Mouse (Mus musculus) heart, adult 18-20 months (tissue): ENCODE results near the gene Fgd6. TPM values are rescaled to one million over a fixed set of nuclear protein-coding genes. Genes with fewer than 3 reads are reported as not detected.

ENCODE experiments used
- DNase-seq, 2 experiments: peaks; one replicate each; pipeline ENCODE4 v3.0.0; 2021 to 2022; ENCODE audit warnings: mixed read lengths in 1 of 2
- total RNA-seq, 2 experiments: library from RNA; stranded (reverse); gene quantifications; 2 replicates each; pipeline ENCODE4 v1.2.3; 2021

The Fgd6 gene
- total RNA-seq, 2 experiments from 2014 or later: 5.1 to 5.6 TPM

DNA sequence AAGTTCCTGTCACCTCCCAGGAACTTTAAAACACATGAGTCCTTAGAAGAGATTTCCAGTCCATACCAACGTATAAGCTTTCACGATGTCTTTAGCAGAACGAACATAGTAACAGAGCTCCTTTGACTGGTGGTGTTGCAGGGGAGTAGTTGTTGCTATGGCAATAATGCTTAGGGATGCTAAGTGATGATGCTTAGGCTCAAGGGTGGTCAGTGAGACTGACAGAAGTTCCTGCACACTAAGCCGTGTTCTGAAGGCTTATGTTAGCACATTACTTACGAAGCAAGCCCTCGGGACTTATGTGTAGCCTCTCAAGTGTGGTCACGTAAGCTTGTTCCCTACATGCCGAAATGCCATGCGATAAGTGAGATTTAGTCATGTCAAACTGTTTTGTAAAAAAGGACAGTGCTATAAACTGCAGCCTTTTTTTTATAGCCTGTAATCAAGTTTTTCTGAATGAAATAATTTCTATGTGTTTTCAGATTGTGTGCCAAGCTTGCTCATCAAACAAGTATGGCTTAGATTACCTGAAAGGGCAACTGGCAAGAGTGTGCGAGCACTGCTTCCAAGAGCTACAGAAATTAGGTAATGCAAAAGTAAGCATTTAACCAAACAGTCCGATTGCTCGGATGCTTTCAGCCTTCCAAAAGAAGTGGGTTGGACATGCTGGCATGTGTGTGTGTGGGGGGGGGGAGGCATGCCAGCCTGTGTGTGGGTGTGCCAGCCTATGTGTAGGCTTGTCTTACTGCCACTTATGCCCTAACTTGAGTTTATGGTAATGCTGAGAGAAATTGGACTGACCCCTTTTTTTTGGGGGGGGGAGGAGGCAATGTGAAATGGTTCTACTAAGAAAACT is 99.0 kb downstream of the Fgd6 start:
- no peak for DNase-seq

DNA sequence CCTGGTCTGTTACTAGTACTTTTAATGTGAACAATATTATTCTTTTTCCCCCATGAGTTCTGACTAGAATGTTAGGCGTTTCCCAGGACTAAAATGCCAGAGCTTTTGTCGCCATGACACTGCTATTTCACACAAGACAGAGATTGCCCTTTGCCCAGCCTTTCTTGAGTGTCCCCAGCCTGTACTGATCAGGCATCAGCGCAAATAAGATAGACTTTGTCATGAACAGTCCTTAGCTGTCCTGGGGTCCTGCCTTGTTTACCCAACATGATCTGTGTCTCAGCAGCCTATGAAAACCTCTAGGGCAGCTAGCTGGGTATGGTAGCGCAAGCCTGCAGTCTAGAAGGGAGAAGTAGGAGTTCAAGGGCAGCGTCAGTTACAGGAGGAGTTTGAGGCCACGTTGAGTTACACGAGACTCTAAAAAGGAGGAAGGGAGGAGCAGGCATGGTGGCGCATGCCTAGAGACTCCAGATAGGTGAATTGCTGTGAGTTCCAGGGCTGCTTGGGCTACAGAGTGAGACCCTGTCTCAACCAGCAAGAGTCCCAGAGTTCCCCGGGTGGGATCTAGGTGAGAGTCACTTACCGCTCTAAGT is 103.2 kb downstream of the Fgd6 start:
- DNase-seq: no peak

DNA sequence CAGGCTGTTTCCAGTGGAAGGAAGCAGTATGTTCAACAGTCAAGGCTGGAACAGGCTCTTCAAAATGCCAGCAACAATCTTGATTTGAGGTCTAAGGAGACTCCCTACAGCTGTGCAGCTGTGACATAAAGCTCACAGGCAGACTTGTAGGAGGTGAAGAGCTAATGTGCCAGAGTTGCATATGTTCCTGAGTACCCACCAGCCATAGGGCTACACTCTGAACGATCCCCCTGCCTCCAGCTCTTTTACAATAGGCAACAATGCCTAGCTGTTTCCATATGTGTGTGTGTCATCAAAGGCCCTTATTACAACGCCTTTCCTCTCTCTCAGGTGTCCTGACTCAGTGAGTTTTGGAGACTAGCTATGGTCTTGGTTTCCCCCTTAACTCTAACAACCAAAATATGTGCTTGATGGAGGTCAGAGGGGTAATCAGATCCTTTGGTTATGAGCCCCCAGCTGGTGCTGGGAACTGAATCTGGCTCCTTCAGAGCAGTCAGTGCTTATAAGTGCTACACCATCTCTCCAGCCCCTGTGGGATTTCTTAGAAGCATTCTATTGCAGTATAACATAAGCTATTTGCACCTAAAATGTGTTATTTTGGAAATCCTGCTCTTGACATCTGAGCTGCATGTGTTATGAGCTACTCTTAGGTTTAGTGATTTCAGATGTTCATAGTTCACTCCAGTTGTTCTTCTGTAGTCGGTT is 104.6 kb downstream of the Fgd6 start:
- DNase-seq: no peak

DNA sequence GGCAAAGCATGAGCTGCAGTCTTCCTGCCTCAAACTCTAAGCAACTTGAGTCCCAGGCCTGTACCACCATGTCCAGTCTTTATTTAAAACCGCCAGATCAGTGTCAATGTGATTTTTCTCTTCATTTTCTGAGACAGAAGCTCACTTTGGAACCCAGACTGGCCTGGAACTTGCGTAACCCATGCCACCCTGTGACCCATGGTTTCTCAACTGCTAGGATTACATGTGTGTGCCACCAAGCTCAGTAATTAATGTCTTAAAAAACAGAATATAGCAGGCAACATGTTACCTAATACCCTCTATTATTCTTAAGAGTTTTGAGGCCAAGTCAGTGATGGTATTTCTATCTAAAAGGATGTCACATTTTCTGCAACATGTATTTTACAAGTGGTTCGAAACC is 106.6 kb downstream of the Fgd6 start:
- DNase-seq: no peak

DNA sequence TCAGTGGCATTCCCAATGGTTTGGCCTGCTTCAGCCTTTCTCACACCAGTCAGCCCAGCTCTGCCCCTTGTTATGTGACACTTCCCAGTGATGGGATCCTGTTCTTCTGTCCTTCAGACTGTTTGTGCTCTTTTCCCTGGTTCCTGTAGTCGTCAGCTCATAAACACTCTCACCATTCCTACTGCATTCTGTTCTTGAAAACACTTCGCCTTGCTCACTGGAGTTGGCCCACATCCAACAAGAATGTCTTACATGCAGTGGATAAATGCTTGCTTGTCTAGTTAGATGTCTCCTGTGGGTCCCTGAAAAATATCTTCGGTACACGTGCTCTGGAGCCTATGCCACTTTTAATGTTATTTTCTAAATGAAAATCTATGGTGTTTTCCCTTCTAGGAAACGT is 108.8 kb downstream of the Fgd6 start:
- DNase-seq: no peak

DNA sequence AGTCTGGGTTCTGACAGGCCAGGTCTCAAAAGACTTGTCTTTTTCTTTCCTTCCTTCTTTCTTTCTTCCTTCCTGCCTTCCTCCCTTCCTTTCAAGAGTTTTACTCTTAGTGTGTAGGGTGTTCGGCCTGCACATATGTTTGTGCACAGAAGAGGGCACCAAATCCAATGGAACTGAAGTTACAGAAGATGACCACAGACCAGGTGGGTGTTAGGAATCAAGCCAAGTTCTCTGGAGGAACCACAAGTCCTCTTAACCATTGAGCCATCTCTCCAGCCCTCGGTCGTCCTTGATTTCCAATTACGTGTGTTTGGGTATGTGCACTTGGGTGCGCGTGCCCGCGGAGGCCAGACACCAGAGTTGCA is 111.6 kb downstream of the Fgd6 start:
- no peak for DNase-seq

DNA sequence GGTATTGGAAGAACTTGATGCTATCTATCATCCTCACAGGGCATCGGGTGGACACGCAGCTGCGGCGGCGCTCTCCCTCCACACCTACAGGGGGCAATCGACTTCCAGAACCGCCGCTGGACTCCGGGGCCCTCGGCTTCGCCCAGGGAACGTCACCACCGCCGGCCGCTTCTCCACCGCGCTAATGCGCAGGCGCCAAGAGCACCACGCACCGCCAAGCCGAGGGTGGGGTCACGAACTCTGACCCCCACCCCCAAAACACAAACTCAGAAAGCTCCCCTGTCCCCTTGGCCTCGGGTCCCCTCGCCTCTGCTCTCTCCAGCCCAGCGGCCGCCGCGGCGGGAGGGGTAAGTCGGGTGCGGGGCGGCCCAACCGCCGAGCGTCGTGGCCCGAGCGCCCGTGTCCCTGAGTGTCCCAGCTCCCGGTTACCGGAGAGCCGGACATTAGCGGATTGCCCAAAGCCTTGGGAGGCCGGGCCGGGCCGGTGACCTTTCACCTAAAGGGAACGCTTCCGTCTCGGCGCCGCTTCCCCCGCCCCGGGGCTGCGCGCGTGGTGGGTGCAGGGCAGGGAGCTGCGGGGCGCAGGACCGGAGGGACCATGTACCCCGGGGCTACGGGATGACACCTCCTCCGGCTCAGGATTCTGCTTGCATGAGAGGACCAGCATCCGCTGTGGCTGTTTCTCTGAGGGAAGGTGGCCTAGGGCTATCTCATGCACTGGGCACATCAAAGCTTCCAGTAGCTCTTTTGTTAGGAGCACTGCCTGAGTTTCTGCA is 112.1 kb downstream of the Fgd6 start, which contains the start of gene Nr2c1:
TSS of gene Nr2c1 (plus strand) at position 268 of the 776 bp plus-strand sequence.
- DNase-seq: peak; percentile 93 to 94

DNA sequence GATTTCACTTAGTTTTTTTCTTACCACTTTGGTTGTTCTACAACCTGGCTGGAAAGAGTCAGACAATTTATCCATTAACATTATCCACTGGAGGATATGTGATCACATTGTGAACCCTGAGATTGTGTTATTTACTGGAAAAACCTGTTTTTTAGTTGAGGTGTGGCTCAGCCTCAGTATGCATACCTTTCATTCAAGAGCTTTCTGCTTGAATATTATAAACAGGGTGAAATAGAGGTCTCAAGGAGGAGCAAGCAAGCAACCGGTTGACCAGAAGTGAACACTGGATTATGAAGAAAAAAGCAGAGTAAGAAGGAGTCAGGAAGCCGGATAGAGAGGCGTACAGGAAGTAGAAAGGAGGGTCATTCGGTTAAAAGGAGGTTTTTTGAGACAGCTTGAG is 115.7 kb downstream of the Fgd6 start:
- DNase-seq: no peak

DNA sequence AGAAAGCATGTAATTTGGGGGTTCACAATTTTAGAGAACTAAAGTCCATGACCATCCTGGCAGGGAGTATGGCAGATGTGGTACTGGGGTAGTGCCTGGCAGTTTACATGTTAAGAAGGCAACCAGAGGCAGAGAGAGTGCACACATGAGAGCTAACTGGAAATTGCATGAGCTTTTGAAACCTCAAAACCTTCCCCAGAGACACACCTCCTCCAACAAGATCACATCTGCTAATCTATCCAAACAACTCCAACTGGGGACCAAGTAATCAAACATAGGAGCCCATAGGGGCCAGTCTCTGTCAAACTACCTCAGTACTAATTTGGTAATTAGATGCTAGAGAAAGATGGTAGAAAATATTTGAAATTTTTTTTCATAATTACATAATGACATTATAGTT is 118.0 kb downstream of the Fgd6 start:
- no peak for DNase-seq

DNA sequence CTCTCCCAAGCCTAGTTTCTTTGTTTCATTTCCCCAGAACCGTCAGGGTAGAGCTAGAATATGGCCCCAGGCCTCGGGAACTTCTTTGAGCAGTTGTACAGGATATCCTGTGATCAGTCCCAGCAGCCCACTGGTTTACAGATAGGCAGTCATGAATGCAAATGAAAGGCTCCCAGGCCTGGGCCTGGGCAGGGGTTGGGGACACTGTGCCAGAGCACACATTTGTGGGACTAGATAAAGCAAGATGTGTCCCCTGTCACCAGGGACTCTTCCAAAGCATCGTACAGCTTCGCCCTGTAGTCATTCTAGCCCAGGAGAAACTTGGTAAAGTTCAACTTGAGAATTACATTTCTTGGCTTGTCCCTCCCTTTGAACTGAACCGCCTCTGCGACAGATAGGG is 123.2 kb downstream of the Fgd6 start:
- no peak for DNase-seq

DNA sequence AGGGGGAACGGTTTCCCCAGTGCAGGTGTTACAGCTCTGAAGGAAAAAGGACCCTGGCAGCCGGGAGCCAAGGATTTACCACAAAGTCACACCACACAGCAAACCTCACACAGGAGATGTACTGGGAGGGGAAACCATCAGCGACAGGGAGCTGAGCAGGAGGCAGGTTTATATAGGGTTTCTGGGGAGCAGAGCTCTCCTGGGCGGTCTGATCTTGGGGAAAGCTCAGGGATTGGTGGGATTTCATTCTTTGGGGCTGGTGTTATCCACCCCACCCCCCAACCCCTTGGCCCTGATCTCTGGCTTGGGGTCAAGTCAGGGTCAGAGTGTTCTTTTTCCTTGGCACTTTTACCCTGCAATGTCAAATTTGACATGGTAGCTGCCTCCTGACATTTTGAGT is 123.6 kb downstream of the Fgd6 start:
- DNase-seq: no peak

DNA sequence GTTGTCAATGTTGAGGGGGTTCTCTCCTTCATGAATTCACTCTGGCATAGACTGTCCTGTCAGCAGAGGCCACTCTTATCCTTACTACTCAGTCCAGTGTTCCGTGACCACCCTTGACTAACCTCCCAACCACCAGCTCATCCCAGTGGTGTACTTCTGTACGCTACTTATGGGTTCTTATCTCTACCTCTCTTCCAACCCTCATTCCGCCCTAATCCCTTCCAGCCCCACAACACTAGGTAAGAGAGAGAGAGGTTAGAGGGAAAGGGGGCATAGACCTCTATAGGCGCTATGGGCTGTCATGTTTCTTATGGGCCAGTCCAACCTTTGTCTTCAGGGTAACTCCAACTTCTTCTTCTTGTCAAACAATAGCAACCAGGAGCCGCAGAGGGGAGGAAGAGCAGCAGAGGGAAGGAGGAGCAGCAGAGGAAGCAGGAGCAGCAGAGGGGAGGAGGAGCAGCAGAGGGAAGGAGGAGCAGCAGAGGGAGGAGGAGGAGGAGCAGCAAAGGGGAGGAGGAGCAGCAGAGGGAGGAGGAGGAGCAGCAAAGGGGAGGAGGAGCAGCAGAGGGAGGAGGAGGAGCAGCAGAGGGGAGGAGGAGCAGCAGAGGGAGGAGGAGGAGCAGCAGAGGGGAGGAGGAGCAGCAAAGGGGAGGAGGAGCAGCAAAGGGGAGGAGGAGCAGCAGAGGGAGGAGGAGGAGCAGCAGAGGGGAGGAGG is 125.4 kb downstream of the Fgd6 start:
- no peak for DNase-seq

DNA sequence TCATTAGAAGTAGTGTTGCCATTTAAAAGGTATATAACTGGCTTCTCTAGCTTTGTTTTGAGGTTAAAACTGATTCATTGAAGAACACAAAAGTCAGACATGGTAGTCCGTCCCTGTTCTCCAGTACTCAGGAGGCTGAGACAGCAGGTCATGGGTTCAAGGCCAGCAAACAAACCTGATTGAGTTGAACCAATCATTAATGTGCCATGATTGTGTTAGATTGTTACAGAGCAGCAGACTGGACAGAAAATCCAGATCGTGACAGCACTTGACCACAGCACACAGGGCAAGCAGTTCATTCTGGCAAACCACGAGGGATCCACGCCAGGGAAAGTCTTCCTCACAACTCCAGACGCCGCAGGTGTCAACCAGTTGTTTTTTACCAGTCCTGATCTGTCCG is 126.2 kb downstream of the Fgd6 start:
- no peak for DNase-seq

DNA sequence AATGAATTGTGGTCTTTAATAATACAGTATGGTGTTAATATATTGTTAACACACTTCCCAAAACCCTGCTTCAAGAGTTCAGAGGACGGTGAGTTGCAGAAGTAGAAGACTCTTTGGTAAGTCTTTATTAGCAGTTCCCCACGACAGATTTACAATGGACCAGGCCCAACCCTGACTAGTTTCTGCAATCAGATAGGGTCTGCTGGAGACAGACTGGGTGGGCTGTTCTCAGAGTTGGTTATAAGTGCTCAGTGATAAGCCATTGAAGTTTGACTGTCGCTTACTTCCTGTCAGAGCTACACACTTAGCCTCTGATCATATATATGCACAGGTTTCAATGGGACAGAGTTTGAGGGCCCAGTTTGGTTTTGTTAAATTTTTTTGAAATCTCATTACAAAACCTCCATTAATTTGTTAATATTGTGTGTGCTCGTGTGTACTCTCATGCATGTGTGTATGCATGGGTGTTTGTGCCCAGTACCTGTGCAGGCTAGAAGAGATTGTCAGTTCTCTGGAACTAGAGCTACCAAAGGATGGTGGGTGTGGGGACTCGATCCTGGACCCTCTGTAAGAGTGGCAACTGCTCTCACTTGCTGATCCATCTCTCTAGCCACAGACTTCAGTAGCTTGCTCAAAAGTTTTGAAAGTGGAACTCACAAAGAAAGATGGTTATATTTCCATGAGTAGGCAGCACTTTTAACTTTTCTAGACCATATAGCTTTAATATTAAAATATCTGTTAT is 128.5 kb downstream of the Fgd6 start:
- no peak for DNase-seq

DNA sequence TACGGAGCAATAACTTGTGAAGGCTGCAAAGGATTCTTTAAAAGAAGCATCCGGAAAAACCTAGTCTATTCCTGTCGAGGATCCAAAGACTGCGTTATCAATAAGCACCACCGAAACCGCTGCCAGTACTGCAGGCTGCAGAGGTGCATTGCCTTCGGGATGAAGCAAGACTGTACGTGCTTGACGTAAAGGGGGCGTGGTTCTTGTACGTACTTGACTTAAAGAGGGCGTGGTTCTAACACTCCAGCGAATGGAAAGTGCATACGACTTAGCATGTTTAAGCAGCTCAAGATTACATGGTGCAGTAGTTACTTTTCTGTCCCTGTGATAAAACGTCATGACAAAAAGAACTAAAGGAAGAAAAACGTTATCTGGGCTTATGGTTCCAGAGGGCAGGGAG is 129.6 kb downstream of the Fgd6 start:
- DNase-seq: no peak

DNA sequence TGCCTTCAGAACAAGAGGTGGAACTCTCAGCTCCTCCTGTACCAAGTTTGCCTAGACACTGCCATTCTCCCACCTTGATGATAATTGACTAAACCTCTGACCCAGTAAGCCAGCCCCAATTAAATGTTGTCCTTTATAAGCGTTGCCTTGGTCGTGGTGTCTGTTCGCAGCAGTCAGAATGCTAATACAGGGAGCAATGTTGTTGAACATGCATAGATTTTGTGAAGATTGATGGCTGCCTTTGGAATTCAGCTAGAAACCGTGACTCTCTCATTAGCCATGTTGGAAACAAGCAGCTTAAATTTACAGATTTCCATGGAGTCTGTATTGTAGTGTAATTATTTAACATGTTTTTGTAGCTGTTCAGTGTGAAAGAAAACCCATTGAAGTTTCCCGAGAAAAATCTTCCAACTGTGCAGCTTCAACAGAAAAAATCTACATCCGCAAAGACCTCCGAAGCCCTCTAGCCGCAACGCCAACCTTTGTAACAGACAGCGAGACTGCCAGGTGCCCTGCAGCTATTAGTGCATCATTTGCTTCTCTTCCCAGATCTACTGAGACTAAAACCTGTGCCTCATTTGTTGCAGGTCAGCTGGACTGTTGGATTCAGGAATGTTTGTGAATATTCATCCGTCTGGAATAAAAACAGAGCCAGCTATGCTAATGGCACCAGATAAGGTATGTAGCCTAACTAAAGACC is 131.4 kb downstream of the Fgd6 start:
- DNase-seq: no peak

DNA sequence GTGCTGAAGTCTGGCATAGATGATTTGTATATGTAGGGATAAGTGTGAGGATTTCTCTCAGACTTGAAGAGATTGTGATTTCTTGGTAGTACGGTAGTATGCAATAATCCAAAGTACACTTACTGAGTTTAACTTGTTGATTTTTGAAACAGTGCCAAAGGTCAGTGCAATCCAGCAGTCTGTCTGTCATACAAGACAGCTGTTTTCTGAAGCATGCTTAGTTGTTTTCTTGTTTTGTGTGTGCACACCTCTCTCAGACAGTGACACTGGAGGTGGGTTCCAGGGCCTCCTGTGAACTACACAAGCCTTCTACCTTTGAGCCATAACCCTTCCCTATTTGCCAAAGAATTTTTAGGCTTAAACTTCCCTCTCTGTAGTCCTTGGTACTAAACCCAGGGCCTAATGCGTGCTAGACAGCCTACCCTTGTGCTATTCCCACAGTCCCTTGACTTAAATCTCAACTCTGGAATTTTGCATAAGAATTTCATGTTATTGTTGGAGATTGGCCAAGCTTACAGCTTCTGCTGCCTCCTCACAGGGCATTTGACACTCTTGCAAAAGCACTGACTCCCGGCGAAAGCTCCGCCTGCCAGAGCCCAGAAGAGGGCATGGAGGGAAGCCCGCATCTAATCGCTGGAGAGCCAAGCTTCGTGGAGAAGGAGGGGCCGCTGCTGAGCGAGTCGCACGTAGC is 135.8 kb downstream of the Fgd6 start:
- no peak for DNase-seq

DNA sequence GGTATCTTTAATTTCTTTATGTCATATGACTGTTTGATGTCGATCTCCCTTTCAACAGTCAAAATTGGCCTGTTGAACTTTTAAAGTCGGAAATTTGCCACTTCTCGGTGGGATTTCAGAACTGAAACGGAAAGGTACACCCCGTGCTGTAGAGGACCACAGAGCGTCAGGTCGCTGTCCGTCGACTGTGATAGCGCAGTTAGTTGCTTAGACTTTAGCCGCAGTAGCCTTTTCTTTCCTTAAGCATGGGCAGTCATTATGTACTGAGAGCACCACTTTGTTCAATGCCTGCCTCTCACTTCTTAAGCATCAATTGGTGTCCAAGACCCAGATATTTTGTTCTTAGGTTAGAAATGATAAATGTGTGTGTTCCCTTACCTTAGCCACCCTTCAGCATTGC is 136.3 kb downstream of the Fgd6 start:
- DNase-seq: no peak

DNA sequence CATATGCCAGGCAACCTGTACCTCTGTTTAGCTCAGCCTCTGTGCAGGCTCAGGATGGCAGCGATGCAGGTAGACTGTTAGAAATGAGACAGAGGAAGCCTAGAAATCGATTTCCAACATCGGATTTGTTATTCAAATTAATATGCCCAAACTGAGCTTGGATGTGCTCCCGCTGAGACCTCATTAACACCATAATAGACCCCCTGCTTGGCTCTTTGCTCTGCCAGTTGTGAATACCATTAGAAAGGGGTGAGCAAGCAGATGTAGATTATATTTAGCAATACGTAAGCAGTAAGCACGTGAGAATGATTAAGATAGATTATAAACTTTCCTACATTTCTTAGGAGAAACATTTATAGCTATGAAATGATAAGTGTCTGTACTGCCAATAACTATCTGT is 136.9 kb downstream of the Fgd6 start:
- DNase-seq: no peak

DNA sequence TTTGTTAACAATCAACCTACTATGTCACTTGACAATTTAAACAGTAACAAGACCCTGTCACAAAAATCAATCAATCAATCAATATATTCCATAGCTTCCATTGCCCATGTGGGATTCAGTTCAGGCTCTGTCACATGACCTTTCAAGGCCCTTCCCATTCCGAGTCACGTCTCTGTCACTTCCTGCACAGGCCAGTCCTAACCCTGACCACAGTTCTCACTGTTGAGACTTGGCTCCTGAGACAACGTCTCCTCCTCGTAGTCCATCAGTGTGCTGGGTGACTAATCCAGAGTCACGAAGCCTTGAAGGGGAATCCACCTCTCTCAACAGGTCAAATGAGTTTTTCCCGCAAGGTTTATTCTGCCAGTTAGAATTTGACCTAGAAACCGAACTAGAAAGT is 138.9 kb downstream of the Fgd6 start:
- DNase-seq: no peak
